Mouse (Mus musculus): Measurements from ENCODE around the gene Nek1. TPM values are rescaled to one million over a fixed set of nuclear protein-coding genes. Genes with fewer than 3 reads are reported as not detected.

The Nek1 gene
- total and polyA plus RNA-seq, 3 experiments: 4.0 to 10.5 (median 9.3) TPM

- no peak overlapping the region for H3K9ac ChIP-seq (ENCODE audit: low read depth, low read length)
- H3K36me3 ChIP-seq (ENCODE audit: control insufficient read depth, insufficient read depth, low read length): no peaks in the 10 kb centered on the region
- H3K79me2 ChIP-seq (replicated peaks; ENCODE audit: control insufficient read depth, insufficient read depth, low read length): no peaks in the 10 kb centered on the region
- H3K4me1 ChIP-seq (ENCODE audit: control insufficient read depth, insufficient read depth, low read length): no peaks in the 10 kb centered on the region
- no peak for DNase-seq
- H3K27me3 ChIP-seq (ENCODE audit: control insufficient read depth, insufficient read depth, low read length): no peaks in the 10 kb centered on the region
- no peak overlapping the region for H3K27ac ChIP-seq
- intact Hi-C loops (cut with DNase I): no loop called here
- no peak overlapping the region for H3K4me3 ChIP-seq
- TF ChIP-seq CTCF (IDR thresholded peaks at IDR 0.05) (no peak), EP300 (IDR thresholded peaks at IDR 0.05; ENCODE audit: insufficient read depth, low read depth, low read length) (no peak), POLR2A (IDR thresholded peaks at IDR 0.05; ENCODE audit: insufficient read depth, low read depth, low read length) (no peak)
- 85% methylated on average over 4 of the region's 4 CpGs for WGBS
These were observed 117.5 kb downstream of the Nek1 start for GRCm38 (mm10) chr8:61110496-61110895.

GRCm38 (mm10) chr8:61111940-61112339, 118.9 kb downstream of the Nek1 start:
- Histone ChIP-seq H3K4me3 (no peak overlapping the region), H3K36me3 (ENCODE audit: control insufficient read depth, insufficient read depth, low read length) (no peaks in the 10 kb centered on the region), H3K4me1 (ENCODE audit: control insufficient read depth, insufficient read depth, low read length) (no peaks in the 10 kb centered on the region), H3K27me3 (ENCODE audit: control insufficient read depth, insufficient read depth, low read length) (no peaks in the 10 kb centered on the region), H3K9ac (ENCODE audit: low read depth, low read length) (no peak overlapping the region), H3K79me2 (replicated peaks; ENCODE audit: control insufficient read depth, insufficient read depth, low read length) (no peaks in the 10 kb centered on the region), H3K27ac (no peak overlapping the region)
- 91% methylated on average over 4 of the region's 4 CpGs for WGBS
- TF ChIP-seq EP300 (IDR thresholded peaks at IDR 0.05; ENCODE audit: insufficient read depth, low read depth, low read length): no peak
- no peak for TF ChIP-seq CTCF (IDR thresholded peaks at IDR 0.05)
- TF ChIP-seq POLR2A (IDR thresholded peaks at IDR 0.05; ENCODE audit: insufficient read depth, low read depth, low read length): no peak
- intact Hi-C loops (cut with DNase I): no loop called here
- no peak for DNase-seq

GRCm38 (mm10) chr8:61121631-61122030, 128.6 kb downstream of the Nek1 start:
- WGBS: 70% methylated on average over 1 of the region's 1 CpGs
- no peak for DNase-seq

GRCm38 (mm10) chr8:61127299-61127861, 134.4 kb downstream of the Nek1 start:
- intact Hi-C loops (cut with DNase I): no loop called here
- TF ChIP-seq CTCF (IDR thresholded peaks at IDR 0.05): no peak
- no peak for TF ChIP-seq EP300 (IDR thresholded peaks at IDR 0.05; ENCODE audit: insufficient read depth, low read depth, low read length)
- no peak for TF ChIP-seq POLR2A (IDR thresholded peaks at IDR 0.05; ENCODE audit: insufficient read depth, low read depth, low read length)
- Histone ChIP-seq H3K27ac (no peak overlapping the region), H3K27me3 (ENCODE audit: control insufficient read depth, insufficient read depth, low read length) (no peaks in the 10 kb centered on the region), H3K36me3 (ENCODE audit: control insufficient read depth, insufficient read depth, low read length) (no peaks in the 10 kb centered on the region), H3K4me1 (ENCODE audit: control insufficient read depth, insufficient read depth, low read length) (no peaks in the 10 kb centered on the region), H3K9ac (ENCODE audit: low read depth, low read length) (no peak overlapping the region), H3K79me2 (replicated peaks; ENCODE audit: control insufficient read depth, insufficient read depth, low read length) (no peaks in the 10 kb centered on the region), H3K4me3 (no peak overlapping the region)
- DNase-seq: no peak
- 78% methylated on average over 2 of the region's 2 CpGs for WGBS

More at GRCm38 (mm10) chr8:61121631-61122030, 128.6 kb downstream of the Nek1 start:
- no peak overlapping the region for H3K9ac ChIP-seq (ENCODE audit: low read depth, low read length)
- no peaks in the 10 kb centered on the region for H3K36me3 ChIP-seq (ENCODE audit: control insufficient read depth, insufficient read depth, low read length)
- H3K79me2 ChIP-seq (replicated peaks; ENCODE audit: control insufficient read depth, insufficient read depth, low read length): no peaks in the 10 kb centered on the region
- H3K27ac ChIP-seq: no peak overlapping the region
- no peaks in the 10 kb centered on the region for H3K4me1 ChIP-seq (ENCODE audit: control insufficient read depth, insufficient read depth, low read length)
- TF ChIP-seq CTCF (IDR thresholded peaks at IDR 0.05) (no peak), POLR2A (IDR thresholded peaks at IDR 0.05; ENCODE audit: insufficient read depth, low read depth, low read length) (no peak), EP300 (IDR thresholded peaks at IDR 0.05; ENCODE audit: insufficient read depth, low read depth, low read length) (no peak)
- no peak overlapping the region for H3K4me3 ChIP-seq
- intact Hi-C loops (cut with DNase I): no loop called here
- no peaks in the 10 kb centered on the region for H3K27me3 ChIP-seq (ENCODE audit: control insufficient read depth, insufficient read depth, low read length)

- Histone ChIP-seq H3K36me3 (ENCODE audit: control insufficient read depth, insufficient read depth, low read length) (no peaks in the 10 kb centered on the region), H3K9ac (ENCODE audit: low read depth, low read length) (no peak overlapping the region), H3K27me3 (ENCODE audit: control insufficient read depth, insufficient read depth, low read length) (no peaks in the 10 kb centered on the region), H3K79me2 (replicated peaks; ENCODE audit: control insufficient read depth, insufficient read depth, low read length) (no peaks in the 10 kb centered on the region), H3K27ac (no peak overlapping the region), H3K4me3 (no peak overlapping the region), H3K4me1 (ENCODE audit: control insufficient read depth, insufficient read depth, low read length) (no peaks in the 10 kb centered on the region)
- intact Hi-C loops (cut with DNase I): no loop called here
- WGBS: 85% methylated on average over 4 of the region's 4 CpGs
- no peak for DNase-seq
- no peak for TF ChIP-seq POLR2A (IDR thresholded peaks at IDR 0.05; ENCODE audit: insufficient read depth, low read depth, low read length)
- TF ChIP-seq EP300 (IDR thresholded peaks at IDR 0.05; ENCODE audit: insufficient read depth, low read depth, low read length): no peak
- TF ChIP-seq CTCF (IDR thresholded peaks at IDR 0.05): no peak
These were observed 139.7 kb downstream of the Nek1 start for GRCm38 (mm10) chr8:61132561-61133134.

- WGBS: 78% methylated on average over 6 of the region's 6 CpGs
- TF ChIP-seq POLR2A (IDR thresholded peaks at IDR 0.05; ENCODE audit: insufficient read depth, low read depth, low read length): no peak
- no peak for TF ChIP-seq EP300 (IDR thresholded peaks at IDR 0.05; ENCODE audit: insufficient read depth, low read depth, low read length)
- no peak for TF ChIP-seq CTCF (IDR thresholded peaks at IDR 0.05)
- intact Hi-C loops (cut with DNase I): no loop called here
- Histone ChIP-seq H3K9ac (ENCODE audit: low read depth, low read length) (no peak overlapping the region), H3K36me3 (ENCODE audit: control insufficient read depth, insufficient read depth, low read length) (no peaks in the 10 kb centered on the region), H3K27me3 (ENCODE audit: control insufficient read depth, insufficient read depth, low read length) (no peaks in the 10 kb centered on the region), H3K79me2 (replicated peaks; ENCODE audit: control insufficient read depth, insufficient read depth, low read length) (no peaks in the 10 kb centered on the region), H3K27ac (no peak overlapping the region), H3K4me1 (ENCODE audit: control insufficient read depth, insufficient read depth, low read length) (no peaks in the 10 kb centered on the region), H3K4me3 (no peak overlapping the region)
- no peak for DNase-seq
These were observed 148.9 kb downstream of the Nek1 start for GRCm38 (mm10) chr8:61141869-61142268.

Data from heart, adult 2 months (tissue).